Mouse (Mus musculus): ENCODE results near the gene Dusp22. TPM values are rescaled to one million over a fixed set of nuclear protein-coding genes. Genes with fewer than 3 reads are reported as not detected.

The Dusp22 gene
- polyA plus RNA-seq, 1 experiment, result 25.2 TPM

DNA sequence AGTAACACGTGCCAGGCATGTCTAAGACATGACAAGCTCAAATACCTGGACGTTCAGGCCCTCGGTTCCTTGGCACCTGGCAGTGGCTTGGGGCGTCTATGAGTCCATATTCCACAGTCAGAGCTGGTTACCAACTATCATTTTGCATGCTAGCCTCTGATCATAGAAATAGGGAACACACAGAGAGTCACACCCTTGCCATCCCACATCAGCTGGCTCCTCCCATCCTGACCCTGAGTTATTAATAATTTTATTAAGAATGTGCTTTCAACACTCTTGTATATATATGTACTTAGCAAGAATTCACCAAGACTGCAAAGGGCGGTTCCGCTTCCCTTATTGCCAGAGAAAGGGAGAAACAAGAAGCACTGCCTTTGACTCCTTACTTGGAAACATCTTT lies 54.8 kb downstream of the Dusp22 start:
- no peak overlapping the region for H3K4me3 ChIP-seq (ENCODE audit: insufficient read depth, low read depth, low read length)
- WGBS, result 67% methylated on average over 6 of the region's 6 CpGs
- DNase-seq, result no peak

GRCm38 (mm10) chr13:30715060-30715459 lies 55.3 kb downstream of the Dusp22 start:
- no peak for DNase-seq
- no peak overlapping the region for H3K27ac ChIP-seq (ENCODE audit: insufficient read depth, low read depth, low read length)
- no peaks in the 10 kb centered on the region for H3K36me3 ChIP-seq (ENCODE audit: control insufficient read depth, insufficient read depth, low read length)
- H3K27me3 ChIP-seq (replicated peaks; ENCODE audit: control insufficient read depth, insufficient read depth, low read length), result no peaks in the 10 kb centered on the region
- H3K4me3 ChIP-seq (ENCODE audit: insufficient read depth, low read depth, low read length), result no peak overlapping the region
- H3K4me1 ChIP-seq (ENCODE audit: control insufficient read depth, insufficient read depth, low read length), result peaks cover 33% of the 10 kb centered on the region
- 87% methylated on average over 7 of the region's 7 CpGs for WGBS
- TF ChIP-seq CTCF (conservative IDR thresholded peaks at IDR 0.05; ENCODE audit: insufficient read depth, insufficient read length, low read depth, low read length) (no peak), POLR2A (IDR thresholded peaks at IDR 0.05; ENCODE audit: low read depth, low read length) (no peak)

More for the DNA sequence above, 54.8 kb downstream of the Dusp22 start:
- Histone ChIP-seq H3K27me3 (replicated peaks; ENCODE audit: control insufficient read depth, insufficient read depth, low read length) (no peaks in the 10 kb centered on the region), H3K4me1 (ENCODE audit: control insufficient read depth, insufficient read depth, low read length) (peaks cover 33% of the 10 kb centered on the region), H3K27ac (ENCODE audit: insufficient read depth, low read depth, low read length) (no peak overlapping the region), H3K36me3 (ENCODE audit: control insufficient read depth, insufficient read depth, low read length) (no peaks in the 10 kb centered on the region)
- TF ChIP-seq CTCF (conservative IDR thresholded peaks at IDR 0.05; ENCODE audit: insufficient read depth, insufficient read length, low read depth, low read length), result no peak
- no peak for TF ChIP-seq POLR2A (IDR thresholded peaks at IDR 0.05; ENCODE audit: low read depth, low read length)

GRCm38 (mm10) chr13:30715573-30715972 lies 55.8 kb downstream of the Dusp22 start:
- Histone ChIP-seq H3K27ac (ENCODE audit: insufficient read depth, low read depth, low read length) (no peak overlapping the region), H3K4me1 (ENCODE audit: control insufficient read depth, insufficient read depth, low read length) (peaks cover 33% of the 10 kb centered on the region), H3K4me3 (ENCODE audit: insufficient read depth, low read depth, low read length) (no peak overlapping the region), H3K36me3 (ENCODE audit: control insufficient read depth, insufficient read depth, low read length) (no peaks in the 10 kb centered on the region), H3K27me3 (replicated peaks; ENCODE audit: control insufficient read depth, insufficient read depth, low read length) (no peaks in the 10 kb centered on the region)
- WGBS, result 81% methylated on average over 4 of the region's 4 CpGs
- no peak for TF ChIP-seq POLR2A (IDR thresholded peaks at IDR 0.05; ENCODE audit: low read depth, low read length)
- DNase-seq, result peak; percentile 67

- 81% methylated on average over 5 of the region's 5 CpGs for WGBS
- DNase-seq, result no peak
Observed at GRCm38 (mm10) chr13:30716611-30717010, 56.8 kb downstream of the Dusp22 start.

DNA sequence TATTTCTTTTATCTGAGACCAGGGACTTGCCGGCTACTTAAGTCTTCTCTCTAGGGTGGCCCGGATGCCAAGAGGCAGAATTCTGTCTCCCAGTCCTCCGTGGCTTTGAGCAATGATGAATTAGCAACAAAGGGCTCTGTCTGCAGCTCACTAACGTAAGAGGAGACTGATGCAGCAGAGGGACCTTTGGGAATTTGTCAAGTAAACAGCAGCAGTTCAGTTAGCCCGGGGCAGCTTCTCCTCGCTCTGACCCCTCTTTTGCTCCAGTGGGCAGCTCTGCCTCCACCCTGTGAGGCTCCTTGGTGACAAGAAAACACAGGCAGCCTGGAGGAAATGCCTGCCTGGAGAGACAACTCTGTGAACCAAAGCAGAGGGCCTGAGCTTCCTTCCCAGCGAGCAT lies 62.8 kb downstream of the Dusp22 start:
- Histone ChIP-seq H3K4me1 (ENCODE audit: control insufficient read depth, insufficient read depth, low read length) (no peaks in the 10 kb centered on the region), H3K27ac (ENCODE audit: insufficient read depth, low read depth, low read length) (no peak overlapping the region), H3K27me3 (replicated peaks; ENCODE audit: control insufficient read depth, insufficient read depth, low read length) (no peaks in the 10 kb centered on the region), H3K36me3 (ENCODE audit: control insufficient read depth, insufficient read depth, low read length) (no peaks in the 10 kb centered on the region), H3K4me3 (ENCODE audit: insufficient read depth, low read depth, low read length) (no peak overlapping the region)
- WGBS, result 31% methylated on average over 7 of the region's 7 CpGs
- no peak for TF ChIP-seq CTCF (conservative IDR thresholded peaks at IDR 0.05; ENCODE audit: insufficient read depth, insufficient read length, low read depth, low read length)
- no peak for TF ChIP-seq POLR2A (IDR thresholded peaks at IDR 0.05; ENCODE audit: low read depth, low read length)
- DNase-seq, result no peak

More at GRCm38 (mm10) chr13:30716611-30717010, 56.8 kb downstream of the Dusp22 start:
- Histone ChIP-seq H3K27me3 (replicated peaks; ENCODE audit: control insufficient read depth, insufficient read depth, low read length) (no peaks in the 10 kb centered on the region), H3K36me3 (ENCODE audit: control insufficient read depth, insufficient read depth, low read length) (no peaks in the 10 kb centered on the region), H3K4me1 (ENCODE audit: control insufficient read depth, insufficient read depth, low read length) (peaks cover 30% of the 10 kb centered on the region), H3K27ac (ENCODE audit: insufficient read depth, low read depth, low read length) (no peak overlapping the region), H3K4me3 (ENCODE audit: insufficient read depth, low read depth, low read length) (no peak overlapping the region)
- TF ChIP-seq POLR2A (IDR thresholded peaks at IDR 0.05; ENCODE audit: low read depth, low read length) (no peak), CTCF (conservative IDR thresholded peaks at IDR 0.05; ENCODE audit: insufficient read depth, insufficient read length, low read depth, low read length) (no peak)

DNA sequence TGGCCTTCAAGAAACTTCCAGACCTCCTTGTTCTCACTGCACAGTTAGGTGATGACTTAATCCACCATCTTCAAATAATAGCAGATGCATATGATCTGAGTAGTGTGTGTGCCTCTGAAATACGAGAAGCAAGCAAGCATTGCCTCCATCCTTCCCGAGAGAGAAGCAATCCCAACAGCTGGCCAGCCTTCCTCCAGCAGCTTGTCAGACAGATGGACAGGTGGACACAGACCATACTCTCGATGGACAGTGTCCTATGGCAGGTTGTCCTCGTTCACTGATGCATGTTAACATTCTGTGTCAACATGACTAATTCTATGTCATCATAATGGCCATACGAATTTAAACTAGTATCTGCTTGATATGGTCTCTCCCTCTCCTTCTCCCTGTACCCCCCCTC lies 63.5 kb downstream of the Dusp22 start:
- no peak overlapping the region for H3K4me3 ChIP-seq (ENCODE audit: insufficient read depth, low read depth, low read length)
- WGBS, result 56% methylated on average over 5 of the region's 5 CpGs
- no peak for DNase-seq
- no peak for TF ChIP-seq POLR2A (IDR thresholded peaks at IDR 0.05; ENCODE audit: low read depth, low read length)
- TF ChIP-seq CTCF (conservative IDR thresholded peaks at IDR 0.05; ENCODE audit: insufficient read depth, insufficient read length, low read depth, low read length), result no peak
- H3K27me3 ChIP-seq (replicated peaks; ENCODE audit: control insufficient read depth, insufficient read depth, low read length), result no peaks in the 10 kb centered on the region
- H3K27ac ChIP-seq (ENCODE audit: insufficient read depth, low read depth, low read length), result no peak overlapping the region
- no peaks in the 10 kb centered on the region for H3K36me3 ChIP-seq (ENCODE audit: control insufficient read depth, insufficient read depth, low read length)
- no peaks in the 10 kb centered on the region for H3K4me1 ChIP-seq (ENCODE audit: control insufficient read depth, insufficient read depth, low read length)

- WGBS, result 78% methylated on average over 8 of the region's 8 CpGs
Observed at GRCm38 (mm10) chr13:30723858-30724257, 64.1 kb downstream of the Dusp22 start.

More at GRCm38 (mm10) chr13:30723858-30724257, 64.1 kb downstream of the Dusp22 start:
- H3K27ac ChIP-seq (ENCODE audit: insufficient read depth, low read depth, low read length), result no peak overlapping the region
- no peaks in the 10 kb centered on the region for H3K27me3 ChIP-seq (replicated peaks; ENCODE audit: control insufficient read depth, insufficient read depth, low read length)
- no peaks in the 10 kb centered on the region for H3K36me3 ChIP-seq (ENCODE audit: control insufficient read depth, insufficient read depth, low read length)
- no peaks in the 10 kb centered on the region for H3K4me1 ChIP-seq (ENCODE audit: control insufficient read depth, insufficient read depth, low read length)
- no peak overlapping the region for H3K4me3 ChIP-seq (ENCODE audit: insufficient read depth, low read depth, low read length)
- no peak for DNase-seq
- TF ChIP-seq POLR2A (IDR thresholded peaks at IDR 0.05; ENCODE audit: low read depth, low read length) (no peak), CTCF (conservative IDR thresholded peaks at IDR 0.05; ENCODE audit: insufficient read depth, insufficient read length, low read depth, low read length) (no peak)

All from kidney, adult 2 months (tissue).